Mouse (Mus musculus): ENCODE data around the gene Tbkbp1.

The Tbkbp1 gene

DNA sequence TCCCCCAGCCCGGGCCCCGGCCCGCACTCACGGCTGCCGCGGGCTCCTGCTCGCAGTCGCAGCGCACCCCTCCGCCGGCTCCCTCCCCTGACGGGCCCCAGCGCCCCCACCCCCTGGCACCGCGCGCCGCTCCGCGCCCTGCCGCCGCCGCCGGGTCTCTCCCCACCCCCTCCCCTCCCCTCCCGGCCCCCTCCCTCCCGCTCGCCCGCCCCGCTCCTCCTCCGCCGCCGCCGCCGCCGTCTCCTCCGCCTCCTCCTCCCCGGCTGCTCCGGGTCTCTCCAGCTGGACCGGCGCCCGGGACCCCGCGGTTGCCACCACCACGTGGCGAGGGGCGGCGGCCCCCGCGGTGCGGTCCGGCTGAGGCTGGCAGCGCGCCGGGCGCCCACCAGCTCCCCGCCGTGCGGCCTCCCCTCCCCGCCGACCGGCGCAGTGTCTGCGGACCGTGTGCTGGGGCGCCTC is at the start of gene Tbkbp1:
Gene Tbkbp1, minus strand, starts transcription at position 153 of the 459 bp plus-strand sequence.
- no peak for DNase-seq (ENCODE audit: low read depth, low spot score)

GRCm38 (mm10) chr11:97199519-97199918 is 48.2 kb upstream of the Tbkbp1 start:
- DNase-seq (ENCODE audit: low read depth, low spot score) = no peak

DNA sequence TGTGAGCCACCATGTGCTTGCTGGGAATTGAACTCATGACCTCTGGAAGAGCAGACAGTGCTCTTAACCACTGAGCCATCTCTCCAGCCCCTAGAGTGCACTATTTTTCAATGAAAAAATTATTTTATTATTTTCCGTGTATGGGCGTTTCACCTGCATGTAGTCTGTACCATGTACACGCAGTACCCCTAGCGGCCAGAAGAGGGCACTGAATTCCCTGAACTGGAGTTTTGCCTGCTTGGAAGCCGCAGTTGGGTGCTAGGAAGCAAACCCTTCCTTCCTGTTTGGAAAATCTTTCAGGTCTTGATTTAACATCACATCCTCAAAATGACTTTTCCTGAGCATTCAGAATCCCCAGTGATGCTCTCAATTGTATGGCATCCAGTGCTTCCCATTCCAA is 47.3 kb upstream of the Tbkbp1 start:
- DNase-seq (ENCODE audit: low read depth, low spot score) = peak; percentile 81

DNA sequence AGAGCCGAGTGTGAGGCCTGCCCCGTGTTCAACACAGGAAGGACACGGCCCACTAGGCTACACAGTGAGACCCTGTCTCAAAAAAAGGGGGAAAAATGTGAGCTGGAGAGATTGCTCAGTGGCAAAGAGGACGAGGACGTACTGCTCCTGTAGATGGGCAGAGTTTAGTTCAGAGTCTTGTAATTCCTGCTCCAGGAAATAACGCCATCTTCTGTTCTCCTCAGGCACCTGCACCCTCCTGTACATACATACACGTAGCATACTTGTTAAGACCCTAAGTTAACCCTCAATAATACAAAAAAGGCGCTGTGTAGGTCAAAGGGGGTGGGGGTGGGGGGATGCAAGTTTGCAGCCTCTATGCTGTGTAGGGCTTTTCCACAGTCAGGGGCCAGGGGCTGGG is 45.7 kb upstream of the Tbkbp1 start:
- DNase-seq (ENCODE audit: low read depth, low spot score) = peak; percentile 73

DNA sequence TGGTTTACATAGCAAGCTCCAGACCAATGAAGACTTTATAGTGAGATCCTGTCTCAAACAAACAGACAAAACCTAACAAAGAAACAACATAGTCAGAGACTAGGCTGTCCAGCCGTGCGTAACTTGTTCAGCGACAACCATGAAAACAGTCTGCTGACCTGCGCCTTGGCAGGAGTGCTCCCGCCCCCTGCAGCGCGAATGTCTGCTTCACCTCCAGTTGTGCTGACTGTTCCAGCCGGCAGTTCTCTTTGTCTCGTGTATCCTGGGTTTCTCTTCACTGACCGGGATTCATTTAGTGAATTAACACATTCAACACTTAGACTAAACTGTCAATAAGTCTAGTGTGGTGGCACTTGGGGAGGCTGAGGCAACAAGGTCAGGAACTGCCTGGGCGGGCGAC is 45.2 kb upstream of the Tbkbp1 start:
- DNase-seq (ENCODE audit: low read depth, low spot score) = peak; percentile 63

DNA sequence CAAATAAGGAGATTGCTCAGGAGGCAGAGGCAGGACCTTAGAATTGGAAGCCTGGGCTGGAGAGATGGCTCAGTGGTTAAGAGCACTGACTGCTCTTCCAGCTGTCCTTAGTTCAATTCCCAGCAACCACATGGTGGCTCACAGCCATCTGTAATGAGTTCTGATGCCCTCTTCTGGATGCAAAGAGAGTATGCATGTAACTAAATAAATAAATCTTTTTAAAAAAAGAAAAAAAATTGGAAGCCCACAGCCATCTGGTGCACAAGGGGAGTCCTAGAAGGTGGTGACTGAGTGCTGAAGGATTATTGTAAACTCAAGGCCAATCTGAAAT is 41.3 kb upstream of the Tbkbp1 start:
- peak; percentile 73 for DNase-seq (ENCODE audit: low read depth, low spot score)

- peak; percentile 75 for DNase-seq (ENCODE audit: low read depth, low spot score)
Observed at GRCm38 (mm10) chr11:97191915-97192620, 40.8 kb upstream of the Tbkbp1 start.

GRCm38 (mm10) chr11:97190992-97191391 is 39.7 kb upstream of the Tbkbp1 start:
- DNase-seq (ENCODE audit: low read depth, low spot score) = no peak

GRCm38 (mm10) chr11:97189645-97190044 is 38.4 kb upstream of the Tbkbp1 start:
- DNase-seq (ENCODE audit: low read depth, low spot score) = peak; percentile 51

- DNase-seq (ENCODE audit: low read depth, low spot score) = peak; percentile 69
Observed at GRCm38 (mm10) chr11:97189231-97189630, 37.9 kb upstream of the Tbkbp1 start.

GRCm38 (mm10) chr11:97188643-97188955 is 37.3 kb upstream of the Tbkbp1 start:
- DNase-seq (ENCODE audit: low read depth, low spot score) = no peak

- DNase-seq (ENCODE audit: low read depth, low spot score) = peak; percentile 99
Observed at GRCm38 (mm10) chr11:97187764-97188642, 36.7 kb upstream of the Tbkbp1 start, which contains the start of gene Kpnb1. Kpnb1 (minus strand) TSS chr11:97187881.

DNA sequence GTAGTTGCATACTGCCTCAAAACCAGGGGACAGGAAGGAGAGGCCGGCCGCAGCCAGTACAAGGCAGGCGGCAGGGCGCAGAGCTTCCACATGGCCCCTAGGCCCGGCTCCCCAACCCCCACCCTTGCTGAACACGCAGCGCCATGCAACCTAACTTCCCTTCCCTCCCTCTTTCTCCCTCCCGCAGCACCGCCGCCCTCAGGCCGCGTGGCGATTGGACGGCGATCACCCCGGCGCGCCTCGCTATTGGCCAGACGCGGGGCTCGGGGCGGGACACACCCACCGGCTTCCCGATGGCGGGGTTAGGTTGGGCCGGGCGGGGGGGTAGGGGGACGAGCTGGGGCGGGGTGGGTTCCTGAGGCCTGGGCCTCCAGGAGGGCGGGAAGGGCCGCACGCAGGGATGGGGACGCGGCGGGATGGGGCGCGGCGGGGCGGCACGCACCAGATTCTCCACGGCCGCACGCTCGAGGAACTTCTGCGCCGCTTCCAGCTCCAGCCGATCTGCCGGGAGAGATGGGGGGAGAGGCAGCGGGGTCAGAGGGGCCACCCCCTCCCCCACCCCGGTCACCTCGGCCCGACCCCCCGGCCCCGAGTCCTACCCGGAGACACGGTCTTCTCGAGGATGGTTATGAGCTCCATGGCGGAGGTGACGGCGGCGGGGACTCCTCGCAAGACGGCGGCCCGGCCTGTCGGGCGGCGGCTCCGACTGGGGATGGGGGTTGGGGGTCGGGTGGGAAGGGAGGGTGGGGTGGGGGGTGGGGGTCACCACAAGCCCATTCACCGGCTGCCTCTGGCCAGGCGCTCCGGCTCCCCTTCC is 35.9 kb upstream of the Tbkbp1 start:
- DNase-seq (ENCODE audit: low read depth, low spot score) = peak; percentile 97

DNA sequence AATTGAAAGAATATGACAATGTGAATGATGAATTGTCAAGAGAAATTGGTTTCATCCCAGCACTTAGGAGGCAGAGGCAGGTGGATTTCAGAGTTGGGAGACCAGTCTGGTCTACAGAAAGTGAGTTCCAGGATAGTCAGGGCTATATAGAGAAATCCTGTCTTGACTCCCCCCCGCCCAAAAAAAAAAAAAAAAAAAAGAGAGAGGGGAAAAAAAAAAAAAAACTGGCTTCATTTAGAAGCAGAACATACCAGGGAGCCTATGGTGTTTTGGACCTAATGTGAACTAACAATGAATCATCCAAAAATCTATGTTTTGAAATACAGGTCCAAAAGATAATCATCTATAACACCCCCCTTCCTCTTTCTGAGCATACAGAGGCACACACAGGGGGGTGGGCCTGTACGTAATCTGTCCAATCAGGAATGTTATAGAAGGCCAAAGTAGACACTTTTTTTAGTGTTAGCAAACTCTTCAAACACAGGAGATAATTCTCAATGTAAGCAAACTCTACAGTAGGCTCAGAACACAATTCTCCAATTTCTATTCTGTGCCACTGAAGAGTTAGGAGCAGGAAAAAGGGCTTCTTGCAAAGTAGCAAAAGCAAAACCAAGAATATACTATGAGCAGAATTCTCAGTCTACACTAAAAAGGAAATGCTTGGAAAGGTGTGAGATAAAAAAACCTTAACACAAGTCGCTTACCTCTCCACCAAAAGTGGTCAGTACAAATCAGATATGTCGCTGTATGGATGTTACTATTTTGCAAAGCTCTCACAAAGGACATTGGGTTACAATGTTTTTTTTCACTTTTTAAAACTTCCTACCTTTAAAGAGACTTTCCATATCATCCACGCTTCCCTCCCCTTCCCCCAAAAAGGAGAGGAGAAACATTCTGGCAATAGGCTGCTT is 34.7 kb upstream of the Tbkbp1 start:
- no peak for DNase-seq (ENCODE audit: low read depth, low spot score)

DNA sequence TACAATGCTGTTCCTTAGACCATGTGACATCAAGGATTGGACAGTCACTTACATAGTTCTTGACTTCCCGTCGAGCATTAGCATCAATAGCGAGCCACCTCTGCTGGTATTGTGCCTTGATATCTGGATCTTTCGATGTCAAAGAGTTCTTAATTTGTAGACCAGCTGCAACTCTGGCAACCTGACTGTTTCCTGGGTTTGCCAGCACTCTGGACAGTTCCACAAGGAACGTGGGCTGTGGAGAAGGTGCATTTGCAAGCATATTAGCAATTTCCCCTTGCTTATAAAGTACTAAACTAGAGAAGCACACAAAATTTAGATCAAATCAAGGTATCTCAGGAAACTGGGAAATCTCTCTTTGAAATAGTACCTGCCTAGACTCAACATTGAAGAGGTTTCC is 33.6 kb upstream of the Tbkbp1 start:
- DNase-seq (ENCODE audit: low read depth, low spot score) = no peak

- DNase-seq (ENCODE audit: low read depth, low spot score) = no peak
Observed at GRCm38 (mm10) chr11:97182446-97182845, 31.2 kb upstream of the Tbkbp1 start.

GRCm38 (mm10) chr11:97181061-97181460 is 29.8 kb upstream of the Tbkbp1 start:
- no peak for DNase-seq (ENCODE audit: low read depth, low spot score)

DNA sequence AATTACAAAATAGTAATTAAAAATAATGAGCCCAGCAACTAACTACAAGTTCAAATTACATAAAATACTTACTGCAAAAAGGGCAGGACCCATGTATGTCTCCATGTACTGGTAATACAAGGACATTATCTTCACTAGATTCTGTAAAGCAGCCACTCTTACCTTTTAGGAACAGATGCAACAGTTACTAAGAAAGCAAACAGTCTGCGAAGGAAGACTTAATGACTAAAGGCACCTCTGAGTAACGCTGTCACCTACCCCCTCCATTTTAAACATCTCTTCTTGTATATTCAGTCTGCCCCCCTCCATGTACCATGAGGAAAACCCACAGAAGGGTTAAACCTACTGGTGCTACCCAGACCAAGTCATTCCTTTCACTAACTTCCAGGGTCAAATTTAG is 26.9 kb upstream of the Tbkbp1 start:
- DNase-seq (ENCODE audit: low read depth, low spot score) = no peak

DNA sequence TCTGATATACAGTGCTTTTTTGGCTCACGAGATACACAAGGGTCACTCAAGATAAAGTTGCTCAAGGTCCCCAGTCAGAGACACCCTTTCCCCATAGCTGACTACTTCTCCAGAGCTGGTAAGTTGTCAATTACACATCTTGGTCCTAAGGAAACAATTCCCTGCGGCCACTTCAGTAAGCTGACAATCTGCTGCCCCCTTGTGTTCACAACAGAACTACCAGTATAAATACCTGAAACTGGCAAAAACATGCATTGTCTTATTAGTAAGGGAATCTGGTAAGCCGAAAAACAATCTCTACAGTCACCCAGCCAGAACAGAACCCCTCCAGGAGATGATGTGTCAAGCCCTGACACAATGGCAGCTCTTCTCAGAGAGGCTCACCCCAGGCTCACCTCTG is 25.6 kb upstream of the Tbkbp1 start:
- DNase-seq (ENCODE audit: low read depth, low spot score) = peak; percentile 77

GRCm38 (mm10) chr11:97175499-97175898 is 24.2 kb upstream of the Tbkbp1 start:
- DNase-seq (ENCODE audit: low read depth, low spot score) = no peak

DNA sequence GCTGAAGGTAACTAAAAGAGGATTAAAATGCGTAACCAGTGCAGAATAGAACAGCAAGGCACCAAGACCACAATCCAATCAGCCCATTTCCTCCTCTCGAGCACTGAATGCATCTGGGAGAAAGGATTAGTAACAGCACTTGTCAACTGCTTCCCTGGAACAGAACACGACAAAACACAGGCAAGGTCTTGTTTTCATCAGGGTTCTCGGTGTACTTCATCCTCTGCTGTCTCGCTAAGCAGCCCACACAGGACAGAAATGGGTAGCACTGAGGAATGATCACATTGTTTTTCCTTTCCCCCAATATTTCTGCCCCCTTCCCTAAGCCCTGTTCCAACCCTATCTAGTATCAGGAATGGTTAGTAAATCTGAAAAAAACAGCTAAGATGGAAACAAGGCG is 9.0 kb upstream of the Tbkbp1 start:
- no peak for DNase-seq (ENCODE audit: low read depth, low spot score)
